Comparison of ENCODE assay signal across 9 mouse cellular contexts in genomic region chr9:71073831-71074230, GRCm38 (mm10).
DNase-seq lines count a peak whose midpoint lies in the region; ATAC-seq and TF ChIP-seq lines count a peak whose summit lies in the region.
"Had no signal": no experiment of that assay in that cellular context is flagged by ENCODE, and none has a peak within 500 bp of the region (broad histone marks: within the 10 kb centered on the region; RNA-seq: fewer than 3 reads in every experiment).

No protein-coding gene starts in this region.

- no peak overlapping the region for H3K4me2 ChIP-seq in midbrain, embryonic 14.5 days (ENCODE audit: low read length)
- no peak overlapping the region for H3K4me2 ChIP-seq in midbrain, embryonic 13.5 days (replicated peaks)

- intact Hi-C loops in heart, postnatal 25 days (cut with DNase I) = loop anchor here (2.0 to 10.0 kb wide), 4 partner anchors 107 to 401 kb away; no protein-coding TSS in a partner anchor

- no peak for TF ChIP-seq POLR2A in cerebellum, adult 2 months (IDR thresholded peaks at IDR 0.05; ENCODE audit: borderline replicate concordance, insufficient read depth, low read length)

- H3K27ac ChIP-seq in midbrain, embryonic 14.5 days (replicated peaks; ENCODE audit: low read depth, low read length) = no peak overlapping the region
- H3K27ac ChIP-seq in midbrain, embryonic 13.5 days = no peak overlapping the region
- no peak overlapping the region for H3K27ac ChIP-seq in cerebellum, adult 2 months (ENCODE audit: insufficient read depth, low read length)
- H3K27ac ChIP-seq: macrophage had no signal

- no peaks in the 10 kb centered on the region for H3K9me3 ChIP-seq in midbrain, embryonic 14.5 days (ENCODE audit: control insufficient read depth, low read length)
- H3K9me3 ChIP-seq in midbrain, embryonic 13.5 days = no peaks in the 10 kb centered on the region

- 63% methylated on average over 4 of the region's 4 CpGs for WGBS in midbrain, embryonic 14.5 days
- WGBS in midbrain, embryonic 13.5 days = 64% methylated on average over 4 of the region's 4 CpGs
- 54% methylated on average over 4 of the region's 4 CpGs for WGBS in cerebellum, adult 2 months

- TF ChIP-seq CTCF in cerebellum, adult 2 months (IDR thresholded peaks at IDR 0.05; ENCODE audit: borderline replicate concordance, insufficient read depth, low read depth, low read length) = peak; percentile 86

- peak; percentile 87 for DNase-seq in heart, adult 11 months
- DNase-seq in heart, postnatal 25 days (ENCODE audit: low spot score) = no peak
- peak; percentile 71 for DNase-seq in midbrain, embryonic 14.5 days
- peak; percentile 62 to 72 for DNase-seq in cerebellum, adult 2 months
- DNase-seq in kidney, postnatal 25 days = peak; percentile 59 to 68
- peak; percentile 21 to 70 for DNase-seq in spleen, postnatal 10 days (ENCODE audit: low spot score in 2 of 2)
- DNase-seq in MN1 (ENCODE audit: low spot score) = no peak

- no peaks in the 10 kb centered on the region for H3K27me3 ChIP-seq in midbrain, embryonic 14.5 days (ENCODE audit: control insufficient read depth, insufficient read depth, low read length)
- H3K27me3 ChIP-seq in midbrain, embryonic 13.5 days = no peaks in the 10 kb centered on the region
- H3K27me3 ChIP-seq in cerebellum, adult 2 months (ENCODE audit: control insufficient read depth, insufficient read depth, low read length) = no peaks in the 10 kb centered on the region

- no peak overlapping the region for H3K4me3 ChIP-seq in midbrain, embryonic 14.5 days (replicated peaks; ENCODE audit: low read depth, low read length)
- no peak overlapping the region for H3K4me3 ChIP-seq in midbrain, embryonic 13.5 days (replicated peaks)
- no peak overlapping the region for H3K4me3 ChIP-seq in cerebellum, adult 2 months (replicated peaks; ENCODE audit: insufficient read depth, low read depth, low read length)

- no peak for ATAC-seq in midbrain, embryonic 14.5 days (ENCODE audit: low FRiP score, low TSS enrichment)
- ATAC-seq in midbrain, embryonic 13.5 days = no peak

- no peaks in the 10 kb centered on the region for H3K4me1 ChIP-seq in midbrain, embryonic 14.5 days (ENCODE audit: control insufficient read depth, insufficient read depth, low read length)
- peaks cover 2% of the 10 kb centered on the region; the same call in 1 of the 2 replicates for H3K4me1 ChIP-seq in midbrain, embryonic 13.5 days (replicated peaks)
- peaks cover 23% of the 10 kb centered on the region for H3K4me1 ChIP-seq in cerebellum, adult 2 months (ENCODE audit: control insufficient read depth, insufficient read depth, low read length)

- no peak overlapping the region for H3K9ac ChIP-seq in midbrain, embryonic 14.5 days (replicated peaks; ENCODE audit: low read length)
- no peak overlapping the region for H3K9ac ChIP-seq in midbrain, embryonic 13.5 days (replicated peaks)

- no peaks in the 10 kb centered on the region for H3K36me3 ChIP-seq in midbrain, embryonic 14.5 days (ENCODE audit: control insufficient read depth, insufficient read depth, low read length)
- H3K36me3 ChIP-seq in midbrain, embryonic 13.5 days = no peaks in the 10 kb centered on the region

Comparison
In these comparisons a context has a peak if more than half of its experiments do, and no peak if none do; other contexts are left out.
1. DNase-seq: peak in heart, adult 11 months (single experiment), midbrain, embryonic 14.5 days (single experiment), cerebellum, adult 2 months (2 of 2), kidney, postnatal 25 days (2 of 2) and spleen, postnatal 10 days (2 of 2); none in heart, postnatal 25 days (single experiment) and MN1 (single experiment).